Mouse (Mus musculus): ENCODE measurements at regions not wholly inside any gene's neighbourhood (a gene's known extent, or its start where the extent isn't known, plus 50 kb on each side); places are given as distances from the start of the nearest gene placed in this dataset.

DNA sequence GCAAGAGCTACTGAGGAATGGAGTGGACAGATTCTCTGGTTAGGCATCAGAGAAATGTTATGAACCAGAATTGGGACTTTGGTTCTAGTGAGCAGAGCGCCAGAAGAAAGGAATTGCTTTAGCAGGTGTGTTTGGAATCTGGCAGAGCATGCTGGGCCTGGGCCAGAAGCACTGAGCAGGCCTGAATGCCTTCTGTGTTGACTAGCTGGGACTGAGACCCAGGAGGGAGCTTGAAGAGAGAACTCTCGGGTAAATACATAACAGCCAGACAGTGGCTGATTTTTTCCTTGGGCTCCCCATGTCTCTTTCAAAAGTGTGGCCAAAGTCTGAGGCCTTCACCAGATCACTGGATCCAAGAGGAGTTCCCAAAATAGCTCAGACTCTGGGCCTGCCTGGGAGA is 107.5 kb upstream of the Zfp462 start:
- DNase-seq = peak; percentile 36

DNA sequence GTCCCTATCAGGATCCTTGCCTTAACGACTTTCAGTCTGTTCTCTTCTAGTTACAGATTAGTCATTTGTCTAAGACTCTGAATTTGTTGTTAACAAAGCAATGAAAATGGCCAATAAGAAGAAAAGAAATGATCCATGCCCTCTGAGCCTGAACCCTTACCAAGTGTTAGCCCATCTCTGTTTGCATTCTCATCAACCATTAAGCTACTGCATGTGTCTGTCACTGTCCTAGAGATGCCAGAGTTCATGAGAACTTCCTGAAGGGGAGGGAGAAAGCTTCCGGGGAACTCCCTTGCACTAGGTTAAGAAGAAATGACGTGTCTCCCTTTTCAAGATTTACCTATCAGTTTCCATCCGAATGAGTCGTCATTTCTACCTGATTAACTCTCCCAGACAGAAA is 106.7 kb upstream of the Zfp462 start:
- no peak for DNase-seq

DNA sequence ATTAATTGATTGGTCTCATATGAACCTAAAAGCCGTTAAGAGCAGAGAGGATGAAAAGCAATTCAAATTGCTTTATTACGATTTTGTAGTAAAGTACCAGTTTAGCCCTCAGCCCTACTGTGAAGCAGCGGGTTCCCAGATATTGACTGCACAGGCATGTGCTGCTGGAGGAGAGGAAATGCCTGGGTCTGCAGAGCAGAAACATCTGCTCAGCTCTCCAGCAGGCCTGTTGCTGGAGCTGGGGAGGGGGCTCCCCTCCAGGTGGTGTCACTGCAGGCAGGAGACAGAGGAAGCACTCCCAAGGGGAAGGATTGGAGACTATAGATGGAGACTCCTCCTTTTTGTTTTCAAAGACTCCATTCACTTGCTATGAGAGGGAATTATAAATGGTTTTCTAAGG is 106.1 kb upstream of the Zfp462 start:
- no peak for DNase-seq

DNA sequence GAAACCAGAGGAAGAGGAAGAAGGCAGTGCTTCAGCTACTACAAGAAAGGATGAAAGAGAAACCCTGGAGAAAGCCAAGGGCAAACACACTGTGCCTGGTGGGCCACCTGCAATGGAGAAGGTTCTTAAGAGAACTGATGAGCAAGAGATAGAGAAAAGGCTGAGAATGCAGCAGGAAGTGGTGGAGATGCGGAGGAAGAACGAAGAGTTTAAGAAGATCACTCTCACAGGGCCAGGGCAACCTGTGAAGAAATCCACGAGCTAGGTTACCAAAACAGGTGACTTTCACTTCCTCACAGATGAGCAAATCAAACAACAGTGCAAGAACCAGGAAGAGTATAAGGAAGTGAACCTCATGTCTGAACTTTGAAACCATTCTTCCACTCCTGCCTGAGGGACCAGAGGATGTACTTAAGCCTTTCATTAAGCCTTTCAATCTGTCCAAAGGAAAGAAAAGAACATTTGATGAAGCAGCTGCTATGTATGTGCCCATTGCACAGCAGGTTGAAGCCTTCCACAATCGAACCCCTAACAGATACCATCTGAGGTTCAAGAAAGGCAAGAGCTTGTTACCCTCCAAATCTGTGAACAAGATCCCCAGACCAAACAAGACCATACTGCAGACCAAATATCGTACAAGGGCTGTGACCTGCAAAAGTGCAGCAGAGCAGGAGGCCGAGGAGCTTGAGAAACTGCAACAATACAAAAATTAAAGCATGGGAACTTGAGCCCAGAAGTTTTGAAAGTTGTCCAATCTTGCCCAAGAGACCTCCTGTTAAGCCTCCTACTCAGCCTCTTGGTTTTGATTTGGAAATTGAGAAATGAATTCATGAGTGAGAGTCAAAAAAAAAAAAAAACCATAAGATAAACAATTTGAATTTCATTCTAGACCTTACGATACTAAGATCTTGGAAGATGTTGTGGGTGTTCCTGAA is 91.6 kb upstream of the Zfp462 start:
- DNase-seq = no peak

DNA sequence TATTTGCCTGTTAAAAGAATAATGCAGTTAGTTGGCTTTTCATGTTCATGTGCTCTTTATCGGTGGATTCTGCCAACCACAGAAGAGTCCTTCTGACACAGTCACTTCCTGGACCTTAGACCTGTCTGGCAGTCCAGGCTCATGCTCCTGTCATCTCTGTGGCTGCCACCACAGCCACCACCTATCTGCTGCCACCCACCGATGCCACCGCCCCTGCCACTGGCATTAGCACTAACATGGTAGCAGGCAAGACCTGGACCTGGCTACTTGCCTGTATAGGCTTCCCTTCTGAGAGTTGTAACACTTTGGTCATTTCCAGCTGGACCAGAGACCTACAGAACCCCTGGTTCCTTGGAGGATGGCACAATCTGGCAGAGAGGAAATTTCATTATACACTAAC is 86.2 kb upstream of the Zfp462 start:
- no peak for DNase-seq

DNA sequence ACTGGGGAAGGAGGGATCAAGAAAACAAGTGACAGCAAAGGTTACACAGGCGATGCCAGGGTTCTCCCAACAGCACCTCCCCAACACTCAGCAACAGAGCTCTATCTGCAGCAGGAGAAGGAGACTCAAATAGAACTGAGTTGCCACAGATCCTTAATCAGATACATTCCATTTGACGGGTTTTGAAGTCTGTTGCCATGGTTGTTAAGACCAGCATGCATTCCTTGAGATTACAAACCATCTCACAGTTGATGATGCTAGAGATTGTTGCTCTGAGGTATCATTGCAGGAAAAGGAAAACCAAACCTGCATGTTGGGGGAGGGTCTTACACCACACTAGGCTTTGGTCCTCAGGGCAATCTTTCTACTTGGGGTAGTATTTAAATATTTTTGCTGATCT is 78.8 kb upstream of the Zfp462 start:
- no peak for DNase-seq

DNA sequence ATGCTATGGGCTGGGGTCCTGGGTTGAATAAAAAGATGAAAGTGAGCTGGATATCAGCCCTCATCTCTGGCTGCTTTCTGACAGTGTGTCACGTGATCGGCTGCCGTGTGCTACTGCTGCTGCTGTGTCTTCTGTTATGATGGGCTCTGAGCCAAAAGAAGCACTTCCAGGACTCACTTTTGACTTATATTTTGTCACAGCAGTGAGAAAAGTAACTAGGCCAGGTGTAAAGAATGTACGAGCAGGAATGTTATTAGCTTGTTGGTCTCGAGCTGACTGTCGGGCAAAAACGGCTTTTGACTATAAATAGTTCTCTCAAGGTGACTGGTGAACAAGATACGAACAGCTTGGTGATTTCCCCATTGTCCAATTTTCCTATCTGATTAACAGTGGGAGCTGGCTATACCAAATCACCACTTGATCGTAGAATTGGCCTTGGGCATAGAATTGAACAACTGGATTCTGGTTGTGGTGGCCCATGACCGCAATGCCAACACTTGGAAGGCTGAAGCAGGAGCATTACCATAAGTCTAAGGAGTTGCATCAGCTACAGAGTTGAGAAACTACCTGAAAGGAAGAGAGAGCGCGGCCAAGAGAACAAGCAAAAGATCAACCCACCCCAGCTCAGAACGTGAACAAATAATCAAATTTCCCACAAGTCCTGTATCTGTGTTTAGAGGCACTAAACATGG is 70.6 kb upstream of the Zfp462 start:
- no peak for DNase-seq

DNA sequence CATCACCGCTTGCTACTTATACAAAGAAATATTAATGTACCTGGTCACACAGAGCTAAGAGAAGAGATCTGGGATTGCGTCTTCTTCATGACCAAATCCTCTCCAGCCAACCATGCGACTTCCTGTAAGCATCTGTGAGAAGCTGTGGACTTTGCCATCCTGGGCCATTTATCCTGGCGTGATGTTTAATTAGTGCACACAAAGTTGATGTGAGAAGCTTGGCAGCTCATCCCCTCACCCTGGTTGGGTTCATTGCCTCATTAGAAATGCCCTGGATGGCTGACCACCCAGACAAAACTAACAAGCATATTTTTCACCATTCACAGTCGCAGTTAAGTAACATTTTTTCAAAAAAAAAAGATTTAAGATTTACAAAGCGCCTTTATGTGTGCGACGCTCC is 69.3 kb upstream of the Zfp462 start:
- no peak for DNase-seq

DNA sequence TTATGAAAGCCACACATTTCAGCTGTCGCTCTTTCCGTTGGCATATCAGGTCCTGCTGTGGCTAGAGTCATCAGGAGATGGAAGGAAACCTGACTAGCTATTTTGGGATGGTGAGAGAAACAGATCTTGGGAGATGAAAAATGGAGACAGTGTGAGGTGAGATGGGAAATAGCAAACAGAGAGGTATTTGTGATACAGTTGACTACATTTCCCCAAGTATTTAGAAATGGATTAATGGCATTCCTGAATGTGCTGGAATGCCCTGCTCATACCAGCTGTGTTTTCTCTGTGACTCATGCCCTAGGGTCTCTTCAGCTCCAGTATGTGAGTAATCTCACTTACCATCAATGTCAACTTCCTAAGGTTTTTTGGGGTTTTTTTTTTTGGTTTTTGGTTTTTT is 67.5 kb upstream of the Zfp462 start:
- no peak for DNase-seq

DNA sequence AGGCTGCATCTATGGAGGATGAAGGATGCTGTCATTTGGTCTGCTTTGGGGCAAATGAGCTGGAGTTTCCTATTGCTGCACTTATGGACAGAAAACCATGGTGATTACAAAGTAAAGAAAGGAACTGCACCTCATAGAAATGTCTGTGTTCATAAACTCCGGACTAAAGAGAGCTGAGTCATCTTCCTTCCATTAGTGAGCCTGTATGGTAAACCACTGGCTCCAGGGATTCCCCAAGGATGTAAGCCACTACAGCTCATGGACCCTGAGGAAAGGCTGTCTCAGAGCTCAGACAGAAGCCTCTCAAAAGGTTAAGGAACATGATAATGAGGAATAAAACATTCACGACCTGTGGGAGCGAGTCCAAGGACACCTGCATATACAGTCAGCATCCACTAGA is 66.3 kb upstream of the Zfp462 start:
- DNase-seq = no peak

DNA sequence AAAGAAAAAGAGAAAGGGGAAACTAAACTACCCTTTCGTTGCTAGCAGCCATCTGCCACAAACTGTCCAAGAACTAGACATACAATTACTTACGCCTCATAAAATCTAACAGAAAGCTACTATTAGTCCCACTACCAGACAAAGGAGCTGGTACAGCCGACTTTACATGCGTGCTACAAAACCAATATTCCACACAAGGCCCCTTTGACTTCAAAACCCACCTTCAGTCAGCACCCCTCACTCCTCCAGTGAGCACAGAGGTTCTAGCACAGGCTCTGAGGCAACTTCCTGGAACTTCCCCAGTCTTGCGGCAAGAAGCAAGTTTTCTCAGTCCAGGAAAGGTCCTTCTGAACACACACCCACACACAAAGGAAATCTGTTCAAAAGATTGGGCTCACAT is 51.6 kb upstream of the Zfp462 start:
- no peak for DNase-seq
